Mouse (Mus musculus): ENCODE measurements around the gene Tagln2. TPM values are rescaled to one million over a fixed set of nuclear protein-coding genes. Genes with fewer than 3 reads are reported as not detected.

Gene Tagln2
- polyA plus RNA-seq, 1 experiment from 2014 or later: 580 TPM

DNA sequence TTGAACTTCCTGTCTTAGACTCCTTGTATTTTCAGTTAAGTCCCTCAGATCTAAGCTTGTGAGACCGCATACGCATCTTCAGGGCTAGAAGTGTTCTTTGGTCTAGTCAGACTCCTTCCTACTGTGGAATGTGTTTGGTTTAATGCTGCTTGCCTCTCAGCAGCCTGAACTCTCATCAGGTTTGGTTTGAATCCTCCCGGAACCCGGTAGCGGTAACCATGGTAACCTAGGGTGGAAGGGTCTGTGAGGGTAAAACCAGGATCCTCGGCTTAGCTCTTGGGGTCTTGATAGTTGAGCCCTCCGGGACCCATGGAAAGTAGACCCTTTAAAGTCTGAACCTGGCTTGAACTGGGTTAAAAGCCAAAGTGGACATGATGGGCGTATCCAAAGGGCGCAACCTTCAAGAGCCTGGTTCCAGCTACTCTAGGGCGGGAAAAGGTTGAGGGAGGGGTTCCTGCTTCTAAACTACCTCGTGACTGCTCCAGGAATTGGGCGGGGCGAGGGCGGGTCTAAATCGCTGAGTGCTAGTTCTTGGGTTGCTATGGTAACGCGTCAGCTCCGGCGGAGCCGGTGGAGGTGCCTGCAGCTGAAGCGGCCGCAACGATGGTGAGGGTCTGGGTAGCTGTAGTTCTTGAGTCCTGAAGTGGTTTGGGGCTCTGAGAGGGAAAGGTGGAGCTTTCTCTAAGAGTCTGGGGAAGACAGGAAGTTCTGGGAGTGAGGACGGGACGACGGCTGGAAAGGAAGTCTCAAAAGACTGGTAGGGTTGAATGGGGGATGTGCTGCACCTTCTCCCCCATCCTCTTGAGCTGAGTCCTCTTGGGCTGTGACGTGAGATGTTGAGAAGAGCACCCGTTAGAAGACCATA is 21.0 kb downstream of the Tagln2 start, which contains the start of gene Cfap45:
Gene Cfap45 (plus strand): TSS at position 226 of the 865 bp plus-strand sequence.
- Histone ChIP-seq H3K36me3 (no peaks in the 10 kb centered on the region), H3K27me3 (no peaks in the 10 kb centered on the region), H3K4me1 (peaks cover 55% of the 10 kb centered on the region), H3K9ac (no peak within 1 kb of the TSS), H3K4me2 (peak within 1 kb of the TSS; percentile 66), H3K9me3 (0 out of 2 replicates have a peak, but pooled peaks cover 3% of the 10 kb centered on the region), H3K4me3 (peak within 1 kb of the TSS; percentile 41), H3K27ac (peak within 1 kb of the TSS; percentile 86)
- ATAC-seq (ENCODE audit: borderline replicate concordance, extremely low read depth, low FRiP score, low TSS enrichment): peak; percentile 69
- WGBS: 3% methylated on average over 28 of the region's 28 CpGs

DNA sequence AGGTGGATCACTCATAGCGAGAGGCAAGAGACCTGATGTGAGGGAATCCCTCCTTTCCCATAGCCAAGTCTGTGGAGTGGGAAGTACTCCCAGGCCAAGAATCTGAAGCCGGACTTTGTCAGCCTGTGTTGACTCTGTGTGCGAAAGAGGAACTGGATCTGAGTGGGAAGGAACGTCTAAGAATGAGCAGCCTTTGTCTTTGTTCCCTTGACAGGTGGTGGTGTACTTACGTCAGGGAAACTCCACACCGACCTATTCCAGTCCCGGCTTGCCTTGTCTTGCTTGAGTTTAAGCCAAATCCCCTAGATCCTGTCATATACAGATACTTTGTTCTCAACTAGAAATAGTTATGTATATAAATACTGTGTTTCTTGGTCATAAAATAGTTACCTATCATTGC is 22.7 kb downstream of the Tagln2 start:
- Histone ChIP-seq H3K27ac (0 out of 2 replicates have a peak overlapping the region, but pooled peaks have one; percentile 16), H3K9me3 (0 out of 2 replicates have a peak, but pooled peaks cover 3% of the 10 kb centered on the region), H3K27me3 (no peaks in the 10 kb centered on the region), H3K4me2 (no peak overlapping the region), H3K4me1 (peaks cover 71% of the 10 kb centered on the region), H3K36me3 (no peaks in the 10 kb centered on the region), H3K9ac (no peak overlapping the region), H3K4me3 (no peak overlapping the region)
- WGBS: 47% methylated on average over 7 of the region's 7 CpGs
- no peak for ATAC-seq (ENCODE audit: borderline replicate concordance, extremely low read depth, low FRiP score, low TSS enrichment)

DNA sequence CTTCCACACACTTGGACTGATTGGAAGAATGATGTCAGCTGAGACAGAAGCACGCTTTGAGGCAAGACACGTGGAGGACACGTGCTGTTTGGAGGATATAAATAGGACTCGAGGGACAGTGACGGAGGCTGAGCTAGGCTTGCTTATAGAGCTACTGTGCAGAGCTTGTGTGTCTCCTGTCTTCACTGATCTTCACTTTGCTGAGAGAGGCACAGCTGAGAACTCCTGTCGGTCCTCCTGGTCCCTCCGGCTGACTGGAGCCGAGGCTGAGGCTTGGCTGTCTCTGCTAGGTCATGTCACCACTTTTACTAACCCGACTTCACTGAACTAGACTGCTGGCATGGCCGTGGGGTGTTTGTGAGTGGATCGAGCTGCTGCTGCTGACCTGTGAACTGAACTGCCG is 23.9 kb downstream of the Tagln2 start:
- Histone ChIP-seq H3K27ac (peak overlapping the region; percentile 58), H3K4me1 (peaks cover 71% of the 10 kb centered on the region), H3K27me3 (no peaks in the 10 kb centered on the region), H3K9ac (no peak overlapping the region), H3K36me3 (no peaks in the 10 kb centered on the region), H3K4me3 (no peak overlapping the region), H3K9me3 (no peaks in the 10 kb centered on the region), H3K4me2 (no peak overlapping the region)
- ATAC-seq (ENCODE audit: borderline replicate concordance, extremely low read depth, low FRiP score, low TSS enrichment): peak; percentile 48
- WGBS: 28% methylated on average over 12 of the region's 12 CpGs

DNA sequence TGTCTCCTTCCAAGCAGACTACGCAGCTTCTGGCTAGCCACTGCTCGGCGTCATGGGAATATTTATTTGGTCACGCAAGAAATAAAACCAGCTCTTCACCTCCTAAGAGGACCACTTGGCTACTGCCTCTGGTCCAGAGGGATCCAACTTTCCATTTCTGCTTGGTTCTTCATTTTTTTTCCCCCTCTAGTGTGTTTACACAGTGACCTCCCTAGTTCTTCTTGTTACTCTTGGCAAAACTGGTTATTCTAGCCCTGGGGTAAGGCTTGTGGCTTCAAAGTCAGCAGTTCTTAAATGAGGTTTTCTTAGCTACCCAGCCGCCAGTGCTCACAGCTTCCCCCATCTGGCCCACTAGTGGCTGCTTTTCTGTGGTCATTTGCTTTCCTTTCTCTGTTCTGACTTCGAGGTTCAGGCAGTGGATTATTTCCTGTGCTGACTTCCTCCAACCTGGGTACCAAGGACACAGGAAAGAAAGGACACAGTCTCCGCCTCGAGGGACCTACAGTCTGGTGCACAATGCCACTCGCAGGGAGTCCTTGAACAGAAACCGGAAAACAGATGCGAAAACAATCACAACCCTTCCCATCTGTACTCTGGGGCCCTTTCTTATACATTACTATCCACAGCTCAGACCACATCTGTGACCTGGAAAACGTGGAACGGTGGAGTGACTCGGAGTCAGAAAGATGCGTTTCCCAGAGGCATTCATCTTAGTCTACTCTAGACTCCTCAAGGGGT is 25.3 kb downstream of the Tagln2 start:
- Histone ChIP-seq H3K36me3 (no peaks in the 10 kb centered on the region), H3K9me3 (no peaks in the 10 kb centered on the region), H3K4me1 (peaks cover 66% of the 10 kb centered on the region), H3K27ac (peak overlapping the region; percentile 96), H3K4me2 (peak overlapping the region; percentile 36), H3K27me3 (no peaks in the 10 kb centered on the region), H3K4me3 (no peak overlapping the region), H3K9ac (no peak overlapping the region)
- peak; percentile 25 for ATAC-seq (ENCODE audit: borderline replicate concordance, extremely low read depth, low FRiP score, low TSS enrichment)
- WGBS: 26% methylated on average over 15 of the region's 15 CpGs

DNA sequence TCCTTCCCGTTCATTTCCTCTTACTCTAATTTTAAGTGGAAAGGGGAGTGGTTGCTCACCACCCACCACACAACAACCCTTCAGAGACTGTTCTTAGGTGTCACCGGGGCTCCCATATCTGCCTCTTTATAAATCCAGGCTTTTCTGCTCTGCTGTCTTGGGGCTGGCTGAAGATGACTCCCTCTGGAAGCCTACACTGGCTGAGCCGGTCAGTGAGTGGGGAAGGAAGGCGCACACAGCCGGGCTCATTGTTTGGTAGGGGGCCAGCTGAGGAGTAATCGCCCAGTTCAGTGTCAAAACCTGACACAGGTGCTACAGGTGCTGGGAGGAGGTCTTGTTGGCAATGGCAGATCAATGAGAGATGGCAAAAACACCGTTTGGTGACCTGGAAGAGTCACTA is 26.1 kb downstream of the Tagln2 start:
- Histone ChIP-seq H3K36me3 (no peaks in the 10 kb centered on the region), H3K9ac (0 out of 2 replicates have a peak overlapping the region, but pooled peaks have one; percentile 15), H3K4me1 (peaks cover 64% of the 10 kb centered on the region), H3K4me2 (peak overlapping the region; percentile 36; the same call in 1 of the 2 replicates), H3K4me3 (peak overlapping the region; percentile 14; the same call in 1 of the 2 replicates), H3K9me3 (no peaks in the 10 kb centered on the region), H3K27ac (peak overlapping the region; percentile 96), H3K27me3 (no peaks in the 10 kb centered on the region)
- ATAC-seq (ENCODE audit: borderline replicate concordance, extremely low read depth, low FRiP score, low TSS enrichment): no peak
- WGBS: 47% methylated on average over 7 of the region's 7 CpGs

DNA sequence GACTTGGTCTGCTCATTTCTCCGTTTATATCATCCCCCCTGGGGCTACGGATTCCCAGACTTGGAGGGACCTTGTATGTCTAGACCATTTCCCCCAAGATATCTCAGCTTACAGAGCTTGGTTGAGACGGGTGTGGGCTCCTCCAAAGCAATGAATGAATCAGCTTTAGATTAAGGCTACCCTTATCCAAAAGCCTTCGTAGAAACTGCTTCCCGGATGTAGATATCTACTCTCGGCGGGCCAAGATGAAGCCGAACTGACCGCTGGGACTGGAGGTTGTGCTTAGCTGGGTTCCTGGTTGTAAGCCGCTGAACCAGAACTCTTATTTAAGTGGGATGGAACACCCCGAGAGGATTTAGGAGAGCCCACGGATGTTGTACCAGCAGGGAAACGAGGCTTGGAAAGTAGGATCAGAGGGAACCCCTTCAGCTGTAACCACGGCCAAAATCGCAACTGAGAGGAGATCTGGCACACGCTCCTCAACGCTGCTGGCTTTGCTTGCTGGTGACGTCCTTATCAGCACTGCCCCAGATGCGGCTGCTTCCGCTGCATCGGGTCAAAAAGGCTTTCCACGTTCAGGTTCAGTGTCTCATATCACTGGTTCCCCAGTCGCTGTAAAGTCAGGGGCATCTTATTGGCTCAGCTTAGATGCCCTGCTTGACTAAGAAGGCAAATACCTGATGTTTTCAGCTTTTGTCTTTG is 26.7 kb downstream of the Tagln2 start:
- no peak for ATAC-seq (ENCODE audit: borderline replicate concordance, extremely low read depth, low FRiP score, low TSS enrichment)
- Histone ChIP-seq H3K27me3 (no peaks in the 10 kb centered on the region), H3K4me2 (peak overlapping the region; percentile 36), H3K9me3 (no peaks in the 10 kb centered on the region), H3K27ac (peak overlapping the region; percentile 96), H3K4me1 (peaks cover 60% of the 10 kb centered on the region), H3K9ac (0 out of 2 replicates have a peak overlapping the region, but pooled peaks have one; percentile 15), H3K36me3 (no peaks in the 10 kb centered on the region), H3K4me3 (peak overlapping the region; percentile 14)
- WGBS: 43% methylated on average over 23 of the region's 23 CpGs

DNA sequence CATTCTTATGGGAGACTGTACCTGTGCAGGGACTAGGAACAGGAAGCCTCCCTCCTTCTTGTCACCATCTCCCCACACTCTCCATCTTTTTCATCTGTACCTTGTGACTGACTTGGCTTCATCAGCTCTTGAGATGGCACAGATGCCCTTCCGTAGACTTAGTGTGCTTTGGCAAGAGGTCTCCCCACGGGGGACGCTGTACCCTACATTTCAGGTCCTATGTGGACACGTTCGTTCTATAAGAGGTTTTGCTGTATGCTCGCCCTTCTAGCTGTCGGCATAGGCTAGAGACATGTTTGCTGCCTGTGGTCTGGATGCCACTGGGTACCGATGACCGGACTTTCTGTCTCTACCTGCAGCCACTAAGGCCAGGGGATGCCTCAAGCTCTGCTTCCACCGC is 27.6 kb downstream of the Tagln2 start:
- 90% methylated on average over 10 of the region's 10 CpGs for WGBS
- Histone ChIP-seq H3K36me3 (no peaks in the 10 kb centered on the region), H3K9ac (no peak overlapping the region), H3K9me3 (no peaks in the 10 kb centered on the region), H3K4me1 (peaks cover 58% of the 10 kb centered on the region), H3K4me2 (no peak overlapping the region), H3K27me3 (no peaks in the 10 kb centered on the region), H3K27ac (peak overlapping the region; percentile 96; the same call in 1 of the 2 replicates), H3K4me3 (no peak overlapping the region)
- ATAC-seq (ENCODE audit: borderline replicate concordance, extremely low read depth, low FRiP score, low TSS enrichment): no peak

DNA sequence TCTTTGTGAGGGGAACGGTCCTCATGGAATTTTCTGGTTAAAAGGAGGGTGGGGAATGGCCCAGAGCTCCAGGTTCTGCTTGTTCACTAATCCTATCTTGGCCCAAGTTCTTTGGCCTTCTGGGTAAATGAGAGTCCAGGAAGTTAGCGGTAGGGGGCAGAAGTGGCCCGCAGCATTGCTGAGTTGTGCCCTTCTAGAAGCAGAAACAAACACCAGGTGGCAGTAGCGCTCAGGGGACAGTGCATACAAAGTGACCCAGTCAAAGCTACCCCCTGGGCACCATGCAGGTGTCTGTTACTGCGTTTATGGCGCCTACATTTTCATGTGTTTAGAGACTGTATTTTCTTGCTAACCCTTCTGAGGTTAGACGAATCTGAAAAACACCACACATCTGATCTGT is 28.9 kb downstream of the Tagln2 start:
- H3K4me3 ChIP-seq: no peak overlapping the region
- no peaks in the 10 kb centered on the region for H3K36me3 ChIP-seq
- H3K27me3 ChIP-seq: no peaks in the 10 kb centered on the region
- no peaks in the 10 kb centered on the region for H3K9me3 ChIP-seq
- no peak overlapping the region for H3K27ac ChIP-seq
- peaks cover 56% of the 10 kb centered on the region for H3K4me1 ChIP-seq
- no peak for ATAC-seq (ENCODE audit: borderline replicate concordance, extremely low read depth, low FRiP score, low TSS enrichment)
- no peak overlapping the region for H3K4me2 ChIP-seq
- no peak overlapping the region for H3K9ac ChIP-seq
- WGBS: 7% methylated on average over 7 of the region's 7 CpGs

DNA sequence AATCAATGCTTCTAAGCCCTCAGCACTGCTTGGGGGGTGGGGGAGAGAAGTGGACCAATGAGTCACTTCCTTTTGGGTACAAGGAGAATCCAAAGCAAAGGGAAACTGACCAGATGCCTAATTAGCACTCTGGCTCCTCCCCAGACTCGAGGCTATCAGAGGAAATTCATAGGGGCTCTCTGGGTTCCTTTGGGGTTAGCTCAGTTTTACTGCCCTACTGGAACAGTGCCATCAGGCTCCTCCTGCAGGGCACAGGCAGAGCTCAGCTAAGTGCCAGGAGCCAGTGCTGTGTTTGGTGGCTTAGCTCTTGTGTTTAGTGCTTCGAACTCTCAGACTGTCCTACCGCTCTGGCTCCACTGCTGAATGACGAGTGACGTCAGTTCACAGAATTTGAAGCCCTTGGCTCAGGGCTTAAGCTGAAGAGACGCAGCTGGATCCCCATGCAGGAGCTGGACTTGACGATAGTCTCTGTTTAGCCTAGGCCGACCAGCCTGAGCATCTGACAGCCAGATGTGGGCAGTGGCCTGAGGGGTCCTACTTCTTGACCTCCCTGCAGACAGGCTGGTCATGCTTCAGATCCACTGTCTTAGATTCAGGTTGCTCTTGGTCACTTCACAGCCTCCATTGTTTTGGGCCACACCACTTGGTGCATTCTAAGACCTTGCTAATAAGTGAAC is 30.8 kb downstream of the Tagln2 start:
- 21% methylated on average over 8 of the region's 8 CpGs for WGBS
- H3K4me3 ChIP-seq: no peak overlapping the region
- no peaks in the 10 kb centered on the region for H3K36me3 ChIP-seq
- H3K9ac ChIP-seq: no peak overlapping the region
- no peaks in the 10 kb centered on the region for H3K9me3 ChIP-seq
- peaks cover 42% of the 10 kb centered on the region for H3K4me1 ChIP-seq
- peak; percentile 12; the same call in 1 of the 2 replicates for ATAC-seq (ENCODE audit: borderline replicate concordance, extremely low read depth, low FRiP score, low TSS enrichment)
- peak overlapping the region; percentile 42; the same call in 1 of the 2 replicates for H3K27ac ChIP-seq
- H3K27me3 ChIP-seq: no peaks in the 10 kb centered on the region
- no peak overlapping the region for H3K4me2 ChIP-seq

DNA sequence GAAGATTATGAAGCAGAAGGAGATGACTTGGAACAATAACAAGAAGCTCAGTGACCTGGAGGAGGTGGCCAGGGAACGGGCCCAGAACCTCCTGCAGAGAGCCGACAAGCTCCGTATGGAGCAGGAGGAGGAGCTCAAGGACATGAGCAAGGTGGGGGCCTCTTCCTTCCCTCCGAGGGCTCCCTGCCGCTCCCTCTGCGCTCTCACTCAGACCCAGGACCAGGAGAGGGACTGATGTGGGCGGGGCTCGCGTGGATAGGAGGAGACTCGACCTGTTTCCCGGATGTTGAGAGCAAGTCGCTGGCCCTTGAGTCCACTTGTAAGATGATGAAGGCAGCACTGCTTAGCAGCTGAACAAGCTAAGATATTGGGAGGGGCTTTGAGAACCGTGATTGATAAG is 32.7 kb downstream of the Tagln2 start:
- no peaks in the 10 kb centered on the region for H3K9me3 ChIP-seq
- H3K27me3 ChIP-seq: no peaks in the 10 kb centered on the region
- no peaks in the 10 kb centered on the region for H3K36me3 ChIP-seq
- H3K27ac ChIP-seq: peak overlapping the region; percentile 62
- peak; percentile 73 for ATAC-seq (ENCODE audit: borderline replicate concordance, extremely low read depth, low FRiP score, low TSS enrichment)
- H3K9ac ChIP-seq: peak overlapping the region; percentile 6; the same call in 1 of the 2 replicates
- peak overlapping the region; percentile 24 for H3K4me3 ChIP-seq
- H3K4me2 ChIP-seq: peak overlapping the region; percentile 50
- peaks cover 24% of the 10 kb centered on the region for H3K4me1 ChIP-seq
- WGBS: under 1% methylated on average over 13 of the region's 13 CpGs

DNA sequence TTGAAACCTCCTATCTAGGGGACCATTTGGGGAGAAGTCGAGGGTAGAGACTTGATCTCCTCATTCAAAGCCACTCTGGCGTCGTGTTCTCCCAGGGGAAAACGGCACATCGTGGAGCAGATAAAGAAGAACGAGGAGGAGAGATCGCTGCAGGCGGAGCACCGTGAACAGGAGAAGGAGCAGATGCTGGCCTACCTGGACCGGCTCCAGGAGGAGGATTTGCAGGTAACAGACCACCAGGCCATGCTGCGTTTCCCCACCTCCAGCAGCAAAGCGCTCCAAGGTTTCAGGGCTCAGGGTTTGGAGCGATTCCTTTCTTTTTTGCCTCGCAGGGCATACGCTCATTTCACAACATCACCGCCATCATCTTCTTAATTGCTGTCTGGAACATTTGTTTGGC is 35.3 kb downstream of the Tagln2 start:
- Histone ChIP-seq H3K36me3 (no peaks in the 10 kb centered on the region), H3K4me3 (no peak overlapping the region), H3K9ac (no peak overlapping the region), H3K27me3 (no peaks in the 10 kb centered on the region), H3K4me1 (peaks cover 21% of the 10 kb centered on the region), H3K4me2 (no peak overlapping the region), H3K27ac (no peak overlapping the region), H3K9me3 (no peaks in the 10 kb centered on the region)
- 79% methylated on average over 16 of the region's 16 CpGs for whole genome bisulfite sequencing
- ATAC-seq (ENCODE audit: borderline replicate concordance, extremely low read depth, low FRiP score, low TSS enrichment): no peak
